Mouse (Mus musculus) layer of hippocampus, postnatal 10 days (tissue): Measurements from ENCODE around the gene Prkg1. TPM values are rescaled to one million over a fixed set of nuclear protein-coding genes. Genes with fewer than 3 reads are reported as not detected.
A peak's percentile ranks its signal among the peaks of the same experiment; 100 is the strongest.

Experiments used
- DNase-seq, 2 experiments: peaks; one replicate each; pipeline ENCODE4 v3.0.0; 2021; ENCODE audit warnings: low spot score in 2 of 2
- total RNA-seq, 2 experiments: library from RNA; stranded (reverse); gene quantifications; 2 replicates each; pipeline ENCODE4 v1.2.3; 2021

Prkg1 gene
- total RNA-seq, 2 experiments from 2014 or later, result 21.7 to 23.2 TPM

GRCm38 (mm10) chr19:31177279-31177922 lies 587.4 kb downstream of the Prkg1 start:
- no peak for DNase-seq

- DNase-seq, result no peak
Observed at GRCm38 (mm10) chr19:31170985-31171384, 593.8 kb downstream of the Prkg1 start.

- no peak for DNase-seq
Observed at GRCm38 (mm10) chr19:31158944-31159460, 605.8 kb downstream of the Prkg1 start.

GRCm38 (mm10) chr19:31153399-31153798 lies 611.4 kb downstream of the Prkg1 start:
- no peak for DNase-seq

- no peak for DNase-seq
Observed at GRCm38 (mm10) chr19:31149902-31150301, 614.9 kb downstream of the Prkg1 start.

GRCm38 (mm10) chr19:31147457-31147856 lies 617.4 kb downstream of the Prkg1 start:
- no peak for DNase-seq

GRCm38 (mm10) chr19:31146156-31146555 lies 618.7 kb downstream of the Prkg1 start:
- DNase-seq, result no peak

- no peak for DNase-seq
Observed at GRCm38 (mm10) chr19:31141905-31142304, 622.9 kb downstream of the Prkg1 start.

- DNase-seq, result no peak
Observed at GRCm38 (mm10) chr19:31136316-31136715, 628.5 kb downstream of the Prkg1 start.

GRCm38 (mm10) chr19:31132614-31133013 lies 632.2 kb downstream of the Prkg1 start:
- DNase-seq, result no peak

- DNase-seq, result peak in 1 of 2 experiments; percentile 20
Observed at GRCm38 (mm10) chr19:31124628-31125027, 640.2 kb downstream of the Prkg1 start.

- DNase-seq, result peak in 1 of 2 experiments; percentile 15
Observed at GRCm38 (mm10) chr19:31114690-31115089, 650.1 kb downstream of the Prkg1 start.

- DNase-seq, result no peak
Observed at GRCm38 (mm10) chr19:31106835-31107554, 657.8 kb downstream of the Prkg1 start.

GRCm38 (mm10) chr19:31106036-31106435 lies 658.8 kb downstream of the Prkg1 start:
- no peak for DNase-seq

GRCm38 (mm10) chr19:31104764-31105163 lies 660.1 kb downstream of the Prkg1 start:
- DNase-seq, result no peak

- no peak for DNase-seq
Observed at GRCm38 (mm10) chr19:31099369-31099768, 665.5 kb downstream of the Prkg1 start.

- no peak for DNase-seq
Observed at GRCm38 (mm10) chr19:31097857-31098256, 667.0 kb downstream of the Prkg1 start.

- DNase-seq, result peak; percentile 9 to 19
Observed at GRCm38 (mm10) chr19:31083761-31084160, 681.1 kb downstream of the Prkg1 start.

- peak; percentile 99 for DNase-seq
Observed at GRCm38 (mm10) chr19:31082662-31083429, 682.0 kb downstream of the Prkg1 start, which contains the start of gene Cstf2t. Gene Cstf2t (plus strand): TSS chr19:31082837.

- no peak for DNase-seq
Observed at GRCm38 (mm10) chr19:31082226-31082625, 682.6 kb downstream of the Prkg1 start.

GRCm38 (mm10) chr19:31078241-31078640 lies 686.6 kb downstream of the Prkg1 start:
- DNase-seq, result no peak

GRCm38 (mm10) chr19:31076106-31076505 lies 688.7 kb downstream of the Prkg1 start:
- no peak for DNase-seq
